Mouse (Mus musculus): ENCODE results near the gene Osgep.

DNA sequence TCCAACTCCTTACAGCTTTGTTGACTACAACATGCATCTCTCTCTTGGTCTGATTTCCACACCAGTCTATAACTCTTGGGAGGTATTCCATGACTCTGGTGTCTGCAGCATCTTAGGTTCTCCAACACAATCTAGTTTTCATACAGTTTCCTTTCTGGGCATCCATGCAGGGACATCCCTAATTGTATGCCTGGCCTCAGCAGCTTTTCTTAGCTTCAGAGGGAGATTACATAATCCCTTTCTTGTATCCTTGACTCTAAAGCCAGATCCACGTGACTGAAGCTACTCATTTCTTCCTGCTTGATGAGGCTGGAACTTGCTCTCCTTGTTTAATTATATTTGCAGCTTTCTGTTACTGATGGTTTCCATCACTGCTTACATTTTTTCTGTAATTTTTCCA, 12.0 kb upstream of the Osgep start:
- TF ChIP-seq CTCF (IDR thresholded peaks at IDR 0.05; ENCODE audit: insufficient read depth, low read depth, low read length) (no peak), POLR2A (IDR thresholded peaks at IDR 0.05; ENCODE audit: insufficient read depth, low read depth, low read length) (no peak)
